Mouse (Mus musculus): ENCODE measurements around the gene Nol11. TPM values are rescaled to one million over a fixed set of nuclear protein-coding genes. Genes with fewer than 3 reads are reported as not detected.
A peak's percentile ranks its signal among the peaks of the same experiment; 100 is the strongest.

The Nol11 gene
- 10 to 100 TPM; 24.8 to 25.9 TPM for total RNA-seq (2021)
- long read RNA-seq, transcript Nol11-201 (18 exons, 3,158 nt): major isoform, 23 of 30 reads
- long read RNA-seq, partial matches to known transcripts: 2 of 30 reads
- long read RNA-seq, other reads (novel, unspliced or antisense): 2 of 30 reads

- peak; percentile 100 for DNase-seq (ENCODE audit: low spot score in 2 of 2)
These were observed at the start of gene Nol11 for GRCm38 (mm10) chr11:107188565-107189552. TSS of gene Nol11 (minus strand) at chr11:107189381.

GRCm38 (mm10) chr11:107238506-107238905 is 49.3 kb upstream of the Nol11 start:
- DNase-seq (ENCODE audit: low spot score in 2 of 2): no peak

GRCm38 (mm10) chr11:107237532-107237931 is 48.4 kb upstream of the Nol11 start:
- DNase-seq (ENCODE audit: low spot score in 2 of 2): no peak

GRCm38 (mm10) chr11:107233252-107233890 is 44.2 kb upstream of the Nol11 start:
- DNase-seq (ENCODE audit: low spot score in 2 of 2): no peak

GRCm38 (mm10) chr11:107230128-107230527 is 40.9 kb upstream of the Nol11 start:
- no peak for DNase-seq (ENCODE audit: low spot score in 2 of 2)

GRCm38 (mm10) chr11:107226431-107226830 is 37.2 kb upstream of the Nol11 start:
- DNase-seq (ENCODE audit: low spot score in 2 of 2): no peak

GRCm38 (mm10) chr11:107226013-107226412 is 36.8 kb upstream of the Nol11 start:
- no peak for DNase-seq (ENCODE audit: low spot score in 2 of 2)

- DNase-seq (ENCODE audit: low spot score in 2 of 2): no peak
These were observed 36.1 kb upstream of the Nol11 start for GRCm38 (mm10) chr11:107225301-107225700.

GRCm38 (mm10) chr11:107223667-107224214 is 34.6 kb upstream of the Nol11 start:
- no peak for DNase-seq (ENCODE audit: low spot score in 2 of 2)

GRCm38 (mm10) chr11:107223169-107223561 is 34.0 kb upstream of the Nol11 start:
- no peak for DNase-seq (ENCODE audit: low spot score in 2 of 2)

GRCm38 (mm10) chr11:107222531-107223168 is 33.5 kb upstream of the Nol11 start:
- DNase-seq (ENCODE audit: low spot score in 2 of 2): no peak

- no peak for DNase-seq (ENCODE audit: low spot score in 2 of 2)
These were observed 25.9 kb upstream of the Nol11 start for GRCm38 (mm10) chr11:107215111-107215510.

- DNase-seq (ENCODE audit: low spot score in 2 of 2): no peak
These were observed 24.6 kb upstream of the Nol11 start for GRCm38 (mm10) chr11:107213745-107214144.

- no peak for DNase-seq (ENCODE audit: low spot score in 2 of 2)
These were observed 20.6 kb upstream of the Nol11 start for GRCm38 (mm10) chr11:107209818-107210217.

- DNase-seq (ENCODE audit: low spot score in 2 of 2): no peak
These were observed 12.6 kb upstream of the Nol11 start for GRCm38 (mm10) chr11:107201773-107202172.

- no peak for DNase-seq (ENCODE audit: low spot score in 2 of 2)
These were observed 10.1 kb upstream of the Nol11 start for GRCm38 (mm10) chr11:107199281-107199680.

- no peak for DNase-seq (ENCODE audit: low spot score in 2 of 2)
These were observed 6.2 kb upstream of the Nol11 start for GRCm38 (mm10) chr11:107195334-107195733.

GRCm38 (mm10) chr11:107190376-107190775 is 1.2 kb upstream of the Nol11 start:
- DNase-seq (ENCODE audit: low spot score in 2 of 2): peak in 1 of 2 experiments; percentile 20

GRCm38 (mm10) chr11:107183777-107184176 is 5.4 kb downstream of the Nol11 start:
- DNase-seq (ENCODE audit: low spot score in 2 of 2): no peak

- DNase-seq (ENCODE audit: low spot score in 2 of 2): no peak
These were observed 28.0 kb downstream of the Nol11 start for GRCm38 (mm10) chr11:107161215-107161614.

GRCm38 (mm10) chr11:107159034-107159433 is 30.1 kb downstream of the Nol11 start:
- no peak for DNase-seq (ENCODE audit: low spot score in 2 of 2)

All from layer of hippocampus, postnatal 10 days (tissue).